Mouse (Mus musculus): Measurements from ENCODE around the gene 4930402H24Rik.

DNA sequence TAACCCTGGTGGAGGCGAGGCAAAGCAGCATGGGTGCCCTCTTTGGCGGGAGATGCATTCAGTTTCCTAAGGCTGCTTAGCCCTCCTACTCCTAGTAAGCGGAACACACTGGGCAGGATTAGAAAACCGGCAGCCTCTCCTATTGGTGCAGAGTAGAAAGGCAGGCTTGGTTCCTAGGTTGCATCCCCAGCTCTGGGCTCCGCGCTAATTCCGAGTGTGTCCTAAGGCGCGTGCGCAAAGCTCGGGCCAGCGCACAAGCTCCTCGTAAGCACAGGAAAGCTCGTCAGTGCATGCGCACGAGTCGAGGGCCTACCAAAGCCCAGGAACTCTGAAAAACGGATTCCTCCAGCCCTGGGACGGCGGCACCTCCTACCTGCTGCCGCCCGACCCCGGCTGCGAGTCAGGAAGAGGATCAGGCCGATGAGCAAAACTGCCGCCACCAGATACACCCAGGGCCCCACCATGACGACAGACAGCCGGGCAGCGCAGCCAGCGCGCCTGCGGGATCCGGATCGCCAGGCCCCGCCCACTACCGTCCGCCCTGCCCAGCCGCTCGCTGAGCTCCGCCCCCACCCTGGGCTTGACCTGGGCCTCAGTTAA lies 242.0 kb downstream of the 4930402H24Rik start, which contains the start of gene Ddrgk1:
- TF ChIP-seq CTCF (conservative IDR thresholded peaks at IDR 0.05; ENCODE audit: low read length): no peak
- no peak for TF ChIP-seq POU5F1 (IDR thresholded peaks at IDR 0.05; ENCODE audit: borderline replicate concordance, low read length)
